Mouse (Mus musculus): ENCODE data around the gene Myo1e.

DNA sequence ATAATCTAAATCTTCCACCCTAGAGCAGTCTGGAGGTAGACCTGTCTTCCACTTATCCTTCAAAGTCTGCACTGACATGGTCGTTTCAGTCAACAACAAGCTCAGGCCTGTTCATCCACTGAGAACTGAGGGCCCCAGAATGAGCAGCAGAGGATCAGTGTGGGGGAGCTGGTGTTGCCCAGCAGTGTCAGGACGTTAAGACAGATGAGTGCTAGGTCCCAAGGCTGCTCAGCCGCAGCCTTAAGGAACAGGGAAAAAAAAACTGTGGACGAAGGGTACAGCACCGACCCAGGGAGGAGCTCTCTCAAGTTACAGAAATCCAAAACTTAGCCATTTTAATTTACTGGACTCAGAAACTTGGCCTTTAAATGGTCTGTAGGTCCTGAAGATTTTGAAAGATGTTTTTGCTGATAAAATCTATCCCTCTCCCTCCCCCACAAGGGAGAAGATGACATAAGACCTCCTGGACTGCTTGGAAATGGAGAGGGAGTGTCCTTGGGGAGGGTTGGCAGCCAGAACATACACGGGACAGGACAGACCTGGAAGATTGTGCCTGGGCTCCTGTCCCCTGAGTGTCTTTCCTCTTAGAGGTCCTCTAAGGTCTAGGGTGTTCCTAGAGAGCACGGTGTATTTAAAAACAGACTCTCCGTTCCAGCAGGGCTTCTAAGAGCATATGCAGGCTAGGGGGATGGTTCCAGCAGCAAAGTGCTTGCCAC, 118.9 kb downstream of the Myo1e start:
- TF ChIP-seq CTCF (IDR thresholded peaks at IDR 0.05; ENCODE audit: low read depth) (no peak), EP300 (optimal IDR thresholded peaks at IDR 0.05) (no peak)

Data from stomach, postnatal 0 days (tissue).